Mouse (Mus musculus): Measurements from ENCODE around the gene Nlgn2. TPM values are rescaled to one million over a fixed set of nuclear protein-coding genes. Genes with fewer than 3 reads are reported as not detected.

Gene Nlgn2
- polyA plus RNA-seq (2015; fragmentation: Illumina TruSeq; extraction: RNeasy Lipid Tissue Mini Kit (QIAGEN cat#74804); ENCODE audit: insufficient read depth, low read depth, low replicate concordance), result 6.3 TPM

GRCm38 (mm10) chr11:69837604-69837951 is at the start of gene Nlgn2:
TSS of gene Nlgn2 (minus strand) at chr11:69837784.

GRCm38 (mm10) chr11:69880853-69881603 is 43.4 kb upstream of the Nlgn2 start, which contains the start of gene Kctd11:
TSS of gene Kctd11 (minus strand) at chr11:69881406.

GRCm38 (mm10) chr11:69877878-69878277 is 40.3 kb upstream of the Nlgn2 start, which contains the start of gene Tmem95:
TSS of gene Tmem95 (minus strand) at chr11:69878018.

GRCm38 (mm10) chr11:69858113-69858998 is 20.8 kb upstream of the Nlgn2 start, which contains the start of gene Tnk1:
TSS of gene Tnk1 (minus strand) at chr11:69858730.

GRCm38 (mm10) chr11:69846198-69846680 is 8.7 kb upstream of the Nlgn2 start, which contains the start of gene Plscr3:
TSS of gene Plscr3 (plus strand) at chr11:69846376.

GRCm38 (mm10) chr11:69837952-69838713 is 549 bp upstream of the Nlgn2 start, which contains the start of gene Tmem256:
TSS of gene Tmem256 (plus strand) at chr11:69838514.

GRCm38 (mm10) chr11:69822080-69822479 is 15.5 kb downstream of the Nlgn2 start, which contains the start of gene Spem1:
TSS of gene Spem1 (minus strand) at chr11:69822180.

GRCm38 (mm10) chr11:69818365-69818764 is 19.2 kb downstream of the Nlgn2 start, which contains the start of gene Spem2:
TSS of gene Spem2 (minus strand) at chr11:69818465.

GRCm38 (mm10) chr11:69815155-69815554 is 22.4 kb downstream of the Nlgn2 start, which contains the start of gene Gm39566:
TSS of gene Gm39566 (minus strand) at chr11:69815298.

GRCm38 (mm10) chr11:69804972-69805909 is 32.3 kb downstream of the Nlgn2 start, which contains the start of gene Tmem102:
TSS of gene Tmem102 (minus strand) at chr11:69805624.

GRCm38 (mm10) chr11:69801379-69801977 is 36.1 kb downstream of the Nlgn2 start, which contains the start of gene Fgf11:
TSS of gene Fgf11 (minus strand) at chr11:69801857.

GRCm38 (mm10) chr11:69795168-69795982 is 42.2 kb downstream of the Nlgn2 start, which contains the start of gene Chrnb1:
TSS of gene Chrnb1 (minus strand) at chr11:69795943.

Other genes starting within 250 kb of the Nlgn2 start
- gene Atp1b2, start 231.8 kb downstream of the Nlgn2 start, polyA plus RNA-seq (2015; fragmentation: Illumina TruSeq; extraction: RNeasy Lipid Tissue Mini Kit (QIAGEN cat#74804); ENCODE audit: insufficient read depth, low read depth, low replicate concordance), result 8.9 TPM
- not detected for gene Shbg, start 219.9 kb downstream of the Nlgn2 start, polyA plus RNA-seq (2015; fragmentation: Illumina TruSeq; extraction: RNeasy Lipid Tissue Mini Kit (QIAGEN cat#74804); ENCODE audit: insufficient read depth, low read depth, low replicate concordance)
- gene Sat2, start 215.8 kb downstream of the Nlgn2 start, polyA plus RNA-seq (2015; fragmentation: Illumina TruSeq; extraction: RNeasy Lipid Tissue Mini Kit (QIAGEN cat#74804); ENCODE audit: insufficient read depth, low read depth, low replicate concordance), result 3.0 TPM
- gene Fxr2, start 204.8 kb downstream of the Nlgn2 start, polyA plus RNA-seq (2015; fragmentation: Illumina TruSeq; extraction: RNeasy Lipid Tissue Mini Kit (QIAGEN cat#74804); ENCODE audit: insufficient read depth, low read depth, low replicate concordance), result 24.7 TPM
- gene Sox15, start 182.5 kb downstream of the Nlgn2 start, polyA plus RNA-seq (2015; fragmentation: Illumina TruSeq; extraction: RNeasy Lipid Tissue Mini Kit (QIAGEN cat#74804); ENCODE audit: insufficient read depth, low read depth, low replicate concordance), result not detected
- 20.9 TPM for gene Mpdu1, start 175.1 kb downstream of the Nlgn2 start, polyA plus RNA-seq (2015; fragmentation: Illumina TruSeq; extraction: RNeasy Lipid Tissue Mini Kit (QIAGEN cat#74804); ENCODE audit: insufficient read depth, low read depth, low replicate concordance)
- 11.4 TPM for gene Cd68, start 171.6 kb downstream of the Nlgn2 start, polyA plus RNA-seq (2015; fragmentation: Illumina TruSeq; extraction: RNeasy Lipid Tissue Mini Kit (QIAGEN cat#74804); ENCODE audit: insufficient read depth, low read depth, low replicate concordance)
- gene Eif4a1, start 165.4 kb downstream of the Nlgn2 start, polyA plus RNA-seq (2015; fragmentation: Illumina TruSeq; extraction: RNeasy Lipid Tissue Mini Kit (QIAGEN cat#74804); ENCODE audit: insufficient read depth, low read depth, low replicate concordance), result 118 TPM
- 20.9 TPM for gene Senp3, start 155.7 kb downstream of the Nlgn2 start, polyA plus RNA-seq (2015; fragmentation: Illumina TruSeq; extraction: RNeasy Lipid Tissue Mini Kit (QIAGEN cat#74804); ENCODE audit: insufficient read depth, low read depth, low replicate concordance)
- gene Tnfsf13, start 152.0 kb downstream of the Nlgn2 start, polyA plus RNA-seq (2015; fragmentation: Illumina TruSeq; extraction: RNeasy Lipid Tissue Mini Kit (QIAGEN cat#74804); ENCODE audit: insufficient read depth, low read depth, low replicate concordance), result 1.0 TPM
- 12.1 TPM for gene Tnfsf12, start 141.9 kb downstream of the Nlgn2 start, polyA plus RNA-seq (2015; fragmentation: Illumina TruSeq; extraction: RNeasy Lipid Tissue Mini Kit (QIAGEN cat#74804); ENCODE audit: insufficient read depth, low read depth, low replicate concordance)
- 4.4 TPM for gene Tnfsfm13, start 141.7 kb downstream of the Nlgn2 start, polyA plus RNA-seq (2015; fragmentation: Illumina TruSeq; extraction: RNeasy Lipid Tissue Mini Kit (QIAGEN cat#74804); ENCODE audit: insufficient read depth, low read depth, low replicate concordance)
- 11.2 TPM for gene Polr2a, start 79.1 kb downstream of the Nlgn2 start, polyA plus RNA-seq (2015; fragmentation: Illumina TruSeq; extraction: RNeasy Lipid Tissue Mini Kit (QIAGEN cat#74804); ENCODE audit: insufficient read depth, low read depth, low replicate concordance)
- not detected for gene Slc35g3, start 75.8 kb downstream of the Nlgn2 start, polyA plus RNA-seq (2015; fragmentation: Illumina TruSeq; extraction: RNeasy Lipid Tissue Mini Kit (QIAGEN cat#74804); ENCODE audit: insufficient read depth, low read depth, low replicate concordance)
- gene Zbtb4, start 71.9 kb downstream of the Nlgn2 start, polyA plus RNA-seq (2015; fragmentation: Illumina TruSeq; extraction: RNeasy Lipid Tissue Mini Kit (QIAGEN cat#74804); ENCODE audit: insufficient read depth, low read depth, low replicate concordance), result 7.3 TPM
- 3.0 TPM for gene Chrnb1, start 41.8 kb downstream of the Nlgn2 start, polyA plus RNA-seq (2015; fragmentation: Illumina TruSeq; extraction: RNeasy Lipid Tissue Mini Kit (QIAGEN cat#74804); ENCODE audit: insufficient read depth, low read depth, low replicate concordance)
- 1.2 TPM for gene Fgf11, start 35.9 kb downstream of the Nlgn2 start, polyA plus RNA-seq (2015; fragmentation: Illumina TruSeq; extraction: RNeasy Lipid Tissue Mini Kit (QIAGEN cat#74804); ENCODE audit: insufficient read depth, low read depth, low replicate concordance)
- gene Tmem102, start 32.2 kb downstream of the Nlgn2 start, polyA plus RNA-seq (2015; fragmentation: Illumina TruSeq; extraction: RNeasy Lipid Tissue Mini Kit (QIAGEN cat#74804); ENCODE audit: insufficient read depth, low read depth, low replicate concordance), result 1.6 TPM
- gene Gm39566, start 22.5 kb downstream of the Nlgn2 start, polyA plus RNA-seq (2015; fragmentation: Illumina TruSeq; extraction: RNeasy Lipid Tissue Mini Kit (QIAGEN cat#74804); ENCODE audit: insufficient read depth, low read depth, low replicate concordance), result not detected
- not detected for gene Spem2, start 19.3 kb downstream of the Nlgn2 start, polyA plus RNA-seq (2015; fragmentation: Illumina TruSeq; extraction: RNeasy Lipid Tissue Mini Kit (QIAGEN cat#74804); ENCODE audit: insufficient read depth, low read depth, low replicate concordance)
- not detected for gene Spem1, start 15.6 kb downstream of the Nlgn2 start, polyA plus RNA-seq (2015; fragmentation: Illumina TruSeq; extraction: RNeasy Lipid Tissue Mini Kit (QIAGEN cat#74804); ENCODE audit: insufficient read depth, low read depth, low replicate concordance)
- gene Tmem256, start 730 bp upstream of the Nlgn2 start, polyA plus RNA-seq (2015; fragmentation: Illumina TruSeq; extraction: RNeasy Lipid Tissue Mini Kit (QIAGEN cat#74804); ENCODE audit: insufficient read depth, low read depth, low replicate concordance), result 73.9 TPM
- gene Plscr3, start 8.6 kb upstream of the Nlgn2 start, polyA plus RNA-seq (2015; fragmentation: Illumina TruSeq; extraction: RNeasy Lipid Tissue Mini Kit (QIAGEN cat#74804); ENCODE audit: insufficient read depth, low read depth, low replicate concordance), result 8.3 TPM
- 6.0 TPM for gene Tnk1, start 20.9 kb upstream of the Nlgn2 start, polyA plus RNA-seq (2015; fragmentation: Illumina TruSeq; extraction: RNeasy Lipid Tissue Mini Kit (QIAGEN cat#74804); ENCODE audit: insufficient read depth, low read depth, low replicate concordance)
- not detected for gene Tmem95, start 40.2 kb upstream of the Nlgn2 start, polyA plus RNA-seq (2015; fragmentation: Illumina TruSeq; extraction: RNeasy Lipid Tissue Mini Kit (QIAGEN cat#74804); ENCODE audit: insufficient read depth, low read depth, low replicate concordance)
- gene Kctd11, start 43.6 kb upstream of the Nlgn2 start, polyA plus RNA-seq (2015; fragmentation: Illumina TruSeq; extraction: RNeasy Lipid Tissue Mini Kit (QIAGEN cat#74804); ENCODE audit: insufficient read depth, low read depth, low replicate concordance), result 1.4 TPM
- 0.87 TPM for gene Acap1, start 57.8 kb upstream of the Nlgn2 start, polyA plus RNA-seq (2015; fragmentation: Illumina TruSeq; extraction: RNeasy Lipid Tissue Mini Kit (QIAGEN cat#74804); ENCODE audit: insufficient read depth, low read depth, low replicate concordance)
- not detected for gene 2810408A11Rik, start 63.2 kb upstream of the Nlgn2 start, polyA plus RNA-seq (2015; fragmentation: Illumina TruSeq; extraction: RNeasy Lipid Tissue Mini Kit (QIAGEN cat#74804); ENCODE audit: insufficient read depth, low read depth, low replicate concordance)
- gene Neurl4, start 63.3 kb upstream of the Nlgn2 start, polyA plus RNA-seq (2015; fragmentation: Illumina TruSeq; extraction: RNeasy Lipid Tissue Mini Kit (QIAGEN cat#74804); ENCODE audit: insufficient read depth, low read depth, low replicate concordance), result 12.3 TPM
- gene Gps2, start 76.1 kb upstream of the Nlgn2 start, polyA plus RNA-seq (2015; fragmentation: Illumina TruSeq; extraction: RNeasy Lipid Tissue Mini Kit (QIAGEN cat#74804); ENCODE audit: insufficient read depth, low read depth, low replicate concordance), result 25.1 TPM
- gene Eif5a, start 84.2 kb upstream of the Nlgn2 start, polyA plus RNA-seq (2015; fragmentation: Illumina TruSeq; extraction: RNeasy Lipid Tissue Mini Kit (QIAGEN cat#74804); ENCODE audit: insufficient read depth, low read depth, low replicate concordance), result 133 TPM
- gene Ybx2, start 98.0 kb upstream of the Nlgn2 start, polyA plus RNA-seq (2015; fragmentation: Illumina TruSeq; extraction: RNeasy Lipid Tissue Mini Kit (QIAGEN cat#74804); ENCODE audit: insufficient read depth, low read depth, low replicate concordance), result 1.6 TPM
- 3.1 TPM for gene Slc2a4, start 110.4 kb upstream of the Nlgn2 start, polyA plus RNA-seq (2015; fragmentation: Illumina TruSeq; extraction: RNeasy Lipid Tissue Mini Kit (QIAGEN cat#74804); ENCODE audit: insufficient read depth, low read depth, low replicate concordance)
- gene Cldn7, start 127.0 kb upstream of the Nlgn2 start, polyA plus RNA-seq (2015; fragmentation: Illumina TruSeq; extraction: RNeasy Lipid Tissue Mini Kit (QIAGEN cat#74804); ENCODE audit: insufficient read depth, low read depth, low replicate concordance), result 21.0 TPM
- 42.3 TPM for gene Ctdnep1, start 143.4 kb upstream of the Nlgn2 start, polyA plus RNA-seq (2015; fragmentation: Illumina TruSeq; extraction: RNeasy Lipid Tissue Mini Kit (QIAGEN cat#74804); ENCODE audit: insufficient read depth, low read depth, low replicate concordance)
- 22.5 TPM for gene Elp5, start 144.7 kb upstream of the Nlgn2 start, polyA plus RNA-seq (2015; fragmentation: Illumina TruSeq; extraction: RNeasy Lipid Tissue Mini Kit (QIAGEN cat#74804); ENCODE audit: insufficient read depth, low read depth, low replicate concordance)
- gene Gabarap, start 153.4 kb upstream of the Nlgn2 start, polyA plus RNA-seq (2015; fragmentation: Illumina TruSeq; extraction: RNeasy Lipid Tissue Mini Kit (QIAGEN cat#74804); ENCODE audit: insufficient read depth, low read depth, low replicate concordance), result 186 TPM
- 15.8 TPM for gene Phf23, start 158.0 kb upstream of the Nlgn2 start, polyA plus RNA-seq (2015; fragmentation: Illumina TruSeq; extraction: RNeasy Lipid Tissue Mini Kit (QIAGEN cat#74804); ENCODE audit: insufficient read depth, low read depth, low replicate concordance)
- gene Dvl2, start 162.8 kb upstream of the Nlgn2 start, polyA plus RNA-seq (2015; fragmentation: Illumina TruSeq; extraction: RNeasy Lipid Tissue Mini Kit (QIAGEN cat#74804); ENCODE audit: insufficient read depth, low read depth, low replicate concordance), result 6.6 TPM
- gene Acadvl, start 177.6 kb upstream of the Nlgn2 start, polyA plus RNA-seq (2015; fragmentation: Illumina TruSeq; extraction: RNeasy Lipid Tissue Mini Kit (QIAGEN cat#74804); ENCODE audit: insufficient read depth, low read depth, low replicate concordance), result 25.2 TPM
- 8.8 TPM for gene Dlg4, start 179.2 kb upstream of the Nlgn2 start, polyA plus RNA-seq (2015; fragmentation: Illumina TruSeq; extraction: RNeasy Lipid Tissue Mini Kit (QIAGEN cat#74804); ENCODE audit: insufficient read depth, low read depth, low replicate concordance)
- gene Asgr1, start 216.3 kb upstream of the Nlgn2 start, polyA plus RNA-seq (2015; fragmentation: Illumina TruSeq; extraction: RNeasy Lipid Tissue Mini Kit (QIAGEN cat#74804); ENCODE audit: insufficient read depth, low read depth, low replicate concordance), result not detected

All from pancreas, adult 10 weeks (tissue).